In the genomic region with DNA sequence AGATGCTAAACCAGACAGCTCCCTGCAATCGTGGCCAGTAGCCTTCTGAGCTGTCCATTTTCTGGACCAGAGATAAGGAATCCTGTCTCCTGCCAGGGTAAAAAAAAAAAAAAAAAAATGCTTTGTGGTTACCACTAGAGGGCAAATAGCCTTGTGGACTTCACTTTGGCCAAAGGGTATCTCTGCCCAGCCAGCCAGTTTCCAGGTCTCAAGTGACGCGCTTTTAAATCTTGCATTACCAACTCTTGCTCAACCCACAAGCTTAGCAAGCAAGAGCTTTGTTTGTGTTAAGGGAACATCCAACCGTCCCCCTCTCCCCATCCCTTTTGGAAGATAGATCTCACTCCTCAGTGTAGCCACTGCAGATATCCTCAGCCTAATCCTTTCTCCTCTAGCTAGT, we compare ENCODE assay signal across 7 mouse cellular contexts. TPM values are rescaled to one million over a fixed set of nuclear protein-coding genes. Genes with fewer than 3 reads are reported as not detected.
A peak's percentile ranks its signal among the peaks of the same experiment; 100 is the strongest.
DNase-seq lines count a peak whose midpoint lies in the region; ATAC-seq and TF ChIP-seq lines count a peak whose summit lies in the region.

No protein-coding gene starts in this region.

- H3K4me1 ChIP-seq in liver, embryonic 14.5 days (replicated peaks; ENCODE audit: control insufficient read depth in 2 of 2, insufficient read depth in 2 of 2, low read length in 1 of 2) = no peaks in the 10 kb centered on the region

- H3K27me3 ChIP-seq in liver, embryonic 14.5 days (ENCODE audit: control insufficient read depth, insufficient read depth, low read length) = no peaks in the 10 kb centered on the region

- TF ChIP-seq EP300 in liver, embryonic 14.5 days (IDR thresholded peaks at IDR 0.05; ENCODE audit: low read depth) = no peak

- H3K36me3 ChIP-seq in liver, embryonic 14.5 days (replicated peaks; ENCODE audit: control insufficient read depth, insufficient read depth, low read depth) = no peaks in the 10 kb centered on the region

- TF ChIP-seq CTCF in liver, embryonic 14.5 days (IDR thresholded peaks at IDR 0.05; ENCODE audit: low read depth) = peak; percentile 15; the same call in 1 of the 2 replicates

- no peak overlapping the region for H3K9ac ChIP-seq in liver, embryonic 14.5 days (replicated peaks)

- H3K4me3 ChIP-seq in liver, embryonic 14.5 days (ENCODE audit: insufficient read depth in 1 of 2, low read depth in 2 of 2, low read length in 2 of 2) = no peak overlapping the region

- no peak overlapping the region for H3K27ac ChIP-seq in liver, embryonic 14.5 days

- no peak for ATAC-seq in liver, embryonic 14.5 days (ENCODE audit: insufficient read depth)

- H3K9me3 ChIP-seq in liver, embryonic 14.5 days (ENCODE audit: control insufficient read depth, low read length) = no peaks in the 10 kb centered on the region

- H3K4me2 ChIP-seq in liver, embryonic 14.5 days (ENCODE audit: low read depth) = no peak overlapping the region

- intact Hi-C loops in heart, postnatal 14 days (cut with DNase I) = loop anchor here (10.0 kb wide), 1 partner anchor 227 kb away; no protein-coding TSS in a partner anchor

- WGBS in liver, embryonic 14.5 days (ENCODE audit: insufficient replicate concordance) = 17% methylated on average over 4 of the region's 4 CpGs

- DNase-seq in liver, embryonic 14.5 days (ENCODE audit: low read depth in 3 of 3, low spot score in 3 of 3) = no peak
- DNase-seq in liver = no peak
- peak; percentile 18 for DNase-seq in brain, adult 2 months (ENCODE audit: low read depth, low spot score)
- DNase-seq in heart, postnatal 14 days = peak; percentile 6 to 17
- DNase-seq in mesoderm, embryonic 11.5 days (ENCODE audit: low read depth, low spot score) = peak; percentile 19
- no peak for DNase-seq in right cerebral cortex, adult 18-20 months
- no peak for DNase-seq in layer of hippocampus, postnatal 36 days

RNA-seq across cellular contexts. Expression of a gene that starts 23.5 kb away (rescaled TPM):
- 0.15 and 0.16 TPM in 2 replicates for polyA plus RNA-seq in liver, embryonic 14.5 days (2012; rRNA removed)
- 0.10 and 0.13 TPM in 2 replicates for polyA plus RNA-seq in liver, embryonic 14.5 days (2014; fragmentation: Nextera tagmentation; extraction: Ambion mirVana)
- 1 to 10 TPM; 1.1 to 1.8 TPM for total RNA-seq in heart, postnatal 14 days (2021)
- total RNA-seq in layer of hippocampus, postnatal 36 days (2021) = 10 to 100 TPM; 51.0 to 52.3 TPM

Comparison
In these comparisons a context has a peak if more than half of its experiments do, and no peak if none do; other contexts are left out.
1. DNase-seq: peak in brain, adult 2 months (single experiment), heart, postnatal 14 days (2 of 2) and mesoderm, embryonic 11.5 days (single experiment); none in liver, embryonic 14.5 days (0 of 3), liver (single experiment), right cerebral cortex, adult 18-20 months (single experiment) and layer of hippocampus, postnatal 36 days (0 of 2).
2. RNA of a gene that starts 23.5 kb away (total RNA-seq): 51.0 to 52.3 TPM in layer of hippocampus, postnatal 36 days; 1.1 to 1.8 TPM in heart, postnatal 14 days; every median in the first group is over 10 times any median in the second.